Mouse (Mus musculus) cortical plate, adult 2 months (tissue): ENCODE results near the gene Fhit.

ENCODE experiments used
- CTCF ChIP-seq: fragments of 200-500 bp; IDR thresholded peaks from 2 replicates; pipeline ENCODE4 v1.5.1; 2011; ENCODE audit warnings: mild to moderate bottlenecking, control low read depth, low read length; ENCODE audit not compliant: insufficient read depth; ENCODE audit errors: extremely low read depth
- POLR2A ChIP-seq: fragments of 200-500 bp; IDR thresholded peaks from 2 replicates; pipeline ENCODE4 v1.6.1; 2011; ENCODE audit warnings: mild to moderate bottlenecking, low read length, control low read depth; ENCODE audit not compliant: insufficient read depth; ENCODE audit errors: extremely low read depth

GRCm38 (mm10) chr14:10722525-10722924 is 439.3 kb downstream of the Fhit start:
- TF ChIP-seq CTCF = no peak
- no peak for TF ChIP-seq POLR2A
